Mouse (Mus musculus): Measurements from ENCODE around the gene Pkmyt1. TPM values are rescaled to one million over a fixed set of nuclear protein-coding genes. Genes with fewer than 3 reads are reported as not detected.

Pkmyt1 gene
- total RNA-seq (2022), result 1 to 10 TPM in 2 of 4 experiments, under 1 TPM in 2; 0.78 to 1.5 (median 1.1) TPM

- DNase-seq (ENCODE audit: low spot score), result peak; percentile 94
Observed at GRCm38 (mm10) chr17:23725999-23726757, at the start of gene Pkmyt1. Gene Pkmyt1 (plus strand): TSS chr17:23726336.

- DNase-seq (ENCODE audit: low spot score), result peak; percentile 49
Observed at GRCm38 (mm10) chr17:23676473-23677031, 49.6 kb upstream of the Pkmyt1 start.

GRCm38 (mm10) chr17:23677236-23677679 lies 48.9 kb upstream of the Pkmyt1 start, which contains the start of gene Tnfrsf12a:
Gene Tnfrsf12a (minus strand): TSS chr17:23677468.
- DNase-seq (ENCODE audit: low spot score), result peak; percentile 86

- DNase-seq (ENCODE audit: low spot score), result no peak
Observed at GRCm38 (mm10) chr17:23679127-23679835, 46.9 kb upstream of the Pkmyt1 start, which contains the start of gene Cldn6. Gene Cldn6 (plus strand): TSS chr17:23679249.

GRCm38 (mm10) chr17:23680336-23680735 lies 45.8 kb upstream of the Pkmyt1 start:
- DNase-seq (ENCODE audit: low spot score), result no peak

- DNase-seq (ENCODE audit: low spot score), result no peak
Observed at GRCm38 (mm10) chr17:23681086-23681485, 45.0 kb upstream of the Pkmyt1 start.

- no peak for DNase-seq (ENCODE audit: low spot score)
Observed at GRCm38 (mm10) chr17:23682092-23682491, 44.0 kb upstream of the Pkmyt1 start.

- DNase-seq (ENCODE audit: low spot score), result no peak
Observed at GRCm38 (mm10) chr17:23682530-23682929, 43.6 kb upstream of the Pkmyt1 start.

- DNase-seq (ENCODE audit: low spot score), result no peak
Observed at GRCm38 (mm10) chr17:23683226-23683625, 42.9 kb upstream of the Pkmyt1 start.

- no peak for DNase-seq (ENCODE audit: low spot score)
Observed at GRCm38 (mm10) chr17:23683856-23684672, 42.1 kb upstream of the Pkmyt1 start, which contains the start of gene Cldn9. Gene Cldn9 (minus strand): TSS chr17:23684026.

- no peak for DNase-seq (ENCODE audit: low spot score)
Observed at GRCm38 (mm10) chr17:23694491-23694890, 31.6 kb upstream of the Pkmyt1 start.

GRCm38 (mm10) chr17:23695801-23696200 lies 30.3 kb upstream of the Pkmyt1 start:
- no peak for DNase-seq (ENCODE audit: low spot score)

- peak; percentile 40 for DNase-seq (ENCODE audit: low spot score)
Observed at GRCm38 (mm10) chr17:23699131-23700077, 26.7 kb upstream of the Pkmyt1 start.

GRCm38 (mm10) chr17:23700079-23700478 lies 26.1 kb upstream of the Pkmyt1 start:
- DNase-seq (ENCODE audit: low spot score), result peak; percentile 85

- DNase-seq (ENCODE audit: low spot score), result no peak
Observed at GRCm38 (mm10) chr17:23703301-23703700, 22.8 kb upstream of the Pkmyt1 start.

- DNase-seq (ENCODE audit: low spot score), result no peak
Observed at GRCm38 (mm10) chr17:23704741-23705140, 21.4 kb upstream of the Pkmyt1 start.

- DNase-seq (ENCODE audit: low spot score), result no peak
Observed at GRCm38 (mm10) chr17:23705525-23706104, 20.5 kb upstream of the Pkmyt1 start.

- DNase-seq (ENCODE audit: low spot score), result peak; percentile 56
Observed at GRCm38 (mm10) chr17:23706212-23706611, 19.9 kb upstream of the Pkmyt1 start.

GRCm38 (mm10) chr17:23717003-23717402 lies 9.1 kb upstream of the Pkmyt1 start:
- no peak for DNase-seq (ENCODE audit: low spot score)

GRCm38 (mm10) chr17:23719455-23719854 lies 6.7 kb upstream of the Pkmyt1 start:
- no peak for DNase-seq (ENCODE audit: low spot score)
